Mouse (Mus musculus) kidney, postnatal 0 days (tissue): ENCODE measurements around the gene Serpina1b. TPM values are rescaled to one million over a fixed set of nuclear protein-coding genes. Genes with fewer than 3 reads are reported as not detected.
"Not testable (repeated sequence)": the region's sequence is repeated elsewhere in the genome, so short reads cannot be mapped to it uniquely, and the experiment has no call there.

ENCODE experiments used
- ATAC-seq: fragments of 200-750 bp; cut with Nextera tagmentation; replicated peaks from 2 replicates; pipeline ENCODE4 v1.8.0; 2017; ENCODE audit warnings: low read depth, moderate number of reproducible peaks, moderate TSS enrichment, moderate library complexity; ENCODE audit not compliant: low FRiP score
- DNase-seq: peaks from one replicate; pipeline ENCODE4 v3.0.0-alpha.2; 2016; ENCODE audit warnings: low spot score
- H3K27ac ChIP-seq: fragments of 300-500 bp; sonication (generic); 2 replicates; pipeline ENCODE4 v1.5.1; 2014; ENCODE audit warnings: mild to moderate bottlenecking
- H3K27me3 ChIP-seq: fragments of 300-500 bp; sonication (generic); 2 replicates; pipeline ENCODE4 v1.6.1; 2014; ENCODE audit warnings: low read length, mixed read lengths; ENCODE audit not compliant: insufficient read depth
- H3K36me3 ChIP-seq: fragments of 300-500 bp; sonication (generic); 2 replicates; pipeline ENCODE4 v1.6.1; 2014; ENCODE audit warnings: low read length, mixed read lengths; ENCODE audit not compliant: insufficient read depth
- H3K4me1 ChIP-seq: fragments of 300-500 bp; sonication (generic); replicated peaks from 2 replicates; pipeline ENCODE4 v1.6.1; 2014; ENCODE audit warnings: antibody characterized with exemption, low read length, mixed read lengths; ENCODE audit not compliant: insufficient read depth
- H3K4me2 ChIP-seq: fragments of 300-500 bp; sonication (generic); 2 replicates; pipeline ENCODE4 v1.6.1; 2014; ENCODE audit warnings: mild to moderate bottlenecking, low read length, moderate library complexity, mixed read lengths
- H3K4me3 ChIP-seq: fragments of 300-500 bp; sonication (generic); replicated peaks from 2 replicates; pipeline ENCODE4 v1.5.1; 2014; ENCODE audit warnings: low read depth, low read length
- H3K9ac ChIP-seq: fragments of 300-500 bp; sonication (generic); 2 replicates; pipeline ENCODE4 v1.6.1; 2014; ENCODE audit warnings: low read depth, low read length
- H3K9me3 ChIP-seq: fragments of 300-500 bp; sonication (generic); replicated peaks from 2 replicates; pipeline ENCODE4 v1.6.1; 2016; ENCODE audit warnings: low read length, inconsistent platforms, mixed read lengths
- CTCF ChIP-seq: IDR thresholded peaks from 2 replicates; pipeline ENCODE4 v1.5.1; 2016; ENCODE audit warnings: antibody characterized with exemption, low read depth, mild to moderate bottlenecking, moderate library complexity
- WGBS: fragments of 180-500 bp; shearing (Covaris S2); extraction: QIAGEN DNeasy Blood & Tissue Kit; methylation state at CpG from one replicate; pipeline ENCODE4 v1.1.7; 2014; 5-methylcytosine and 5-hydroxymethylcytosine counted together
- polyA plus RNA-seq: library from polyadenylated mRNA; unstranded; fragments of >200 nt; fragmentation: Nextera tagmentation; extraction: Ambion mirVana; gene quantifications from 2 replicates; pipeline ENCODE4 v1.2.1, GENCODE M21; 2015

Serpina1b gene
- polyA plus RNA-seq, 1 experiment from 2014 or later = 8.7 TPM

DNA sequence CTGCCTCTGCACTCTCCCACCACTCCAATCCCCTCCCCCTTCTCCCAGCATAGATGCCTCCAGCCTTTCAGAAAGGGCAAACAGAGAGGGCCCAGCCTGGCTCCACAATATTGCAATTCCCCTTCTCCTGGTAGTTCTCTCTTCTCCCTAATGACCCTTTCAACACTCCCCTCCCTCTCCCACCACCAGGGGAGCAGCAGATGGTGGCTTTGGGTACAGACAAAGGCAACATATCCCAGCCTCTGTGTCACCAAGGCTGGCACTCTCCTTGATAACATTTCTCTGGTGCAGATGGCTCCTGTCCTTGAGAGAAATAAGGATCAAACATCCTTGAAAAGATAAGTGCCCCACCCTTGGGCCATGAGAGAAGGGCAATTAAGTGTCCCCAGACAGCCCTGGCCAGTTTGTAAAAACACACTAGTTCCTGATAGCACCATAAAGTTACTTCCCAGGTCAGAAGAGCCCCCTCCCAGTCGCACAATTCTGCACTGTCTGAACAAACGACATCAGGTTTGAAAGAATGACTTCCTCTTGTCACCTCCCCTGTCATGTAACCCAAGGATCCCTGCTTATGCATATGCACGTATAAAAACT, 141.9 kb downstream of the Serpina1b start:
- Histone ChIP-seq H3K27me3 (no peaks in the 10 kb centered on the region), H3K4me1 (no peaks in the 10 kb centered on the region), H3K4me2 (no peak overlapping the region), H3K27ac (no peak overlapping the region), H3K36me3 (no peaks in the 10 kb centered on the region), H3K4me3 (no peak overlapping the region), H3K9ac (no peak overlapping the region), H3K9me3 (no peaks in the 10 kb centered on the region)
- ATAC-seq (no peak), DNase-seq (no peak)
- no peak for TF ChIP-seq CTCF
- 9% methylated on average over 3 of the region's 3 CpGs for WGBS

DNA sequence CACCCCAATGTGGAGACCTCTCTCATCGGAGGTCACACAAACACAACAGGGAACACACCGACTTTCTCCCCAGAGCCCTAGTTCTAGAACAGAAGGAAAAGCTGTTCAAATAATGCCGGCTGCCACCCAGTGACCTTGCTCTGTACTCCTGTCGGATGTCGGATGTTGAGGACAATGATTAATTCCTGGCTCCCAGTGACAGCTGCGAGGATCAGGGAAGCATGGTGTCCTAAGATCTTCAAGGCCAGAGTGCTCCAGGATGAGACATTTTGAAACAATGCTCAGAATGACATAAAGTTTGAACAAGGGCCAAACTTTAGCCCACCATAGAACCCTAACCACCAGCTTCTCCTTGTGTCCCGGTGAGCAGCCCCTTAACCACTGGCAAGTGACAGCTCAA, 143.2 kb downstream of the Serpina1b start:
- TF ChIP-seq CTCF = no peak
- no peak overlapping the region for H3K9ac ChIP-seq
- H3K27me3 ChIP-seq = no peaks in the 10 kb centered on the region
- H3K4me1 ChIP-seq = no peaks in the 10 kb centered on the region
- 33% methylated on average over 7 of the region's 7 CpGs for WGBS
- H3K4me2 ChIP-seq = no peak overlapping the region
- no peaks in the 10 kb centered on the region for H3K36me3 ChIP-seq
- H3K4me3 ChIP-seq = no peak overlapping the region
- H3K27ac ChIP-seq = no peak overlapping the region
- no peaks in the 10 kb centered on the region for H3K9me3 ChIP-seq
- ATAC-seq (no peak), DNase-seq (no peak)

DNA sequence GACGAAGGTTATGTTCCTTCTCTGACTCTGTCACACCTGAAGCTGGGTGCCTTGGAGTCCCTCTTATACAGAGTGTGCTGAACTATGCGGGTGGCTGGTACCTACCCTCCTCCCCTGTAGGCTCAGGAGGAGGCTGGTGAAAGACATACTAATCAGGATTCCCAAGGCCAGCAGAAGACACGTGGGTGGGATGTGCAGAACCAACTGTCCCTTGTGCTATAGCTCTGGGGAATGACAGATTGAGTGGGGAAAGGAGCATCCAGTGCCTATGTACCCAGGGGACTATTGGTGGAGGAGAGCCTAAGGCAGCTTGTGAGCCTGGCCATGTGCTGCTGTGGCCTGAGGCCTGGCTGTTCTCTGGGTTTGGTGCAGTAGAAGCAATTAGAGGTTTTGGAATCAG, 144.1 kb downstream of the Serpina1b start:
- no peak for TF ChIP-seq CTCF
- Histone ChIP-seq H3K27me3 (no peaks in the 10 kb centered on the region), H3K4me3 (no peak overlapping the region), H3K36me3 (no peaks in the 10 kb centered on the region), H3K27ac (no peak overlapping the region), H3K9me3 (no peaks in the 10 kb centered on the region), H3K4me1 (no peaks in the 10 kb centered on the region), H3K4me2 (no peak overlapping the region), H3K9ac (no peak overlapping the region)
- no peak for ATAC-seq
- 70% methylated on average over 3 of the region's 3 CpGs for WGBS
- DNase-seq = no peak

DNA sequence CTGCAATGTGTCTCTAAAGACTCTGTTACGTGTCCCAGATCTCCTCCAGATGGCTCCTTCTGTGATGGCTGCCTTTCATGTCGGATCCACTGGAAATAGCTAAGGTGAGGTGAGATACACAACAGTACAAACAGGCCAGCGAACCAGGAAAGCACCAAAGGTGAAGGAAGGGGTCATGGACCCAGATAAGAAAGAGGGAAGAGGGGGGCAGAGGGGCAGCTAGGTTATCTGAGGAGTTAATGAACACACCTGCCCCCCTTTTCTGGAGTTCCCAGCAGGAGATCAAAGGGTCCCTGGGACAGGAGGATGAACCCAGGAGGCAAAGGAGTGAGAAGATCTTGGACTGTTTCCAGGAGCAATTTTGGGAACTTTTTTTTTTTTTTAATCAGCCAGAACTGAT, 144.8 kb downstream of the Serpina1b start:
- TF ChIP-seq CTCF = no peak
- Histone ChIP-seq H3K27me3 (no peaks in the 10 kb centered on the region), H3K9ac (no peak overlapping the region), H3K27ac (no peak overlapping the region), H3K4me1 (no peaks in the 10 kb centered on the region), H3K36me3 (no peaks in the 10 kb centered on the region), H3K4me3 (no peak overlapping the region), H3K9me3 (no peaks in the 10 kb centered on the region), H3K4me2 (no peak overlapping the region)
- ATAC-seq = no peak
- 68% methylated on average over 3 of the region's 3 CpGs for WGBS
- no peak for DNase-seq

DNA sequence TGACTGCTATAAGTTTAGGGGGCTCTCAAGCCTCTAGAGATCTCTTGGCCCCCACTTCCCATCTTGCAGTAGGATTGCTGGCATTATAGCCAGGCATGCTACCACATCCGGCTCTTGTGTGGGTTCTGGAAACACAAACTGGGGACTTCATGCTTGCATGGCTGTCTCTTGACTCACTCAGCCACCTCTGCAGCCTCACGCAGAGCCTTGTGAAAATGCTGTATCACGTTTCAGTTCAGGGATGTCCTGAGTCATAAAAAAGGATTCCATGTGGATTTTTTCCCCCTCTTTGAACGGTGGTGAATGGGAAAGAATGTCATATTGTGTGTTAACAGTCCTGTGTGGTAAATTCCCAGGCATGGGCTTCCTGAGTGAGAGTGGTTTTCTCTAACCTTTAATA, 146.4 kb downstream of the Serpina1b start:
- Histone ChIP-seq H3K4me1 (no peaks in the 10 kb centered on the region), H3K27ac (no peak overlapping the region), H3K9ac (no peak overlapping the region), H3K9me3 (no peaks in the 10 kb centered on the region), H3K4me2 (no peak overlapping the region), H3K36me3 (no peaks in the 10 kb centered on the region), H3K4me3 (no peak overlapping the region), H3K27me3 (no peaks in the 10 kb centered on the region)
- DNase-seq = no peak
- no peak for ATAC-seq
- TF ChIP-seq CTCF = no peak
- 14% methylated on average over 4 of the region's 4 CpGs for WGBS

DNA sequence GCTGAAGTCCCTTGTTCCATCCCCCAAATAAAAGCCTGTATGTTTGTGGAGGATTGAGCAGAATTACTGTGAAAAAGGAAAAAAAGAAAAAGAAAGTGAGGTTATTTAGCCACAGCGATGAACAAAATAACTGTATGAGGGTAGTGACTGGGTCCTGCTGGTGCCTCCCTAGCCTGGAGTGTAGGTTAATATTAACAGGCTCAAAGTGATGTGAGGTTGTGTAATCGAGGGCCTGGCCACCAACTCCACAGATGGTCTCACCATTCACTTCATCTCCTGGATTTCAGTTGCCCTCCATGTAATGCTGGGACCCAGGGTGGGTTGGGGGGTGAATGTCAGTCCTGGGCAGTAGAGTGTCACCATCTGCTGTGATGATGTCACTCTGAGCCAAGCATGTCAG, 148.4 kb downstream of the Serpina1b start:
- no peaks in the 10 kb centered on the region for H3K4me1 ChIP-seq
- H3K9ac ChIP-seq = no peak overlapping the region
- no peaks in the 10 kb centered on the region for H3K36me3 ChIP-seq
- H3K27ac ChIP-seq = no peak overlapping the region
- WGBS = 67% methylated on average over 2 of the region's 2 CpGs
- no peak overlapping the region for H3K4me3 ChIP-seq
- no peaks in the 10 kb centered on the region for H3K9me3 ChIP-seq
- H3K4me2 ChIP-seq = no peak overlapping the region
- TF ChIP-seq CTCF = no peak
- DNase-seq = no peak
- H3K27me3 ChIP-seq = no peaks in the 10 kb centered on the region
- no peak for ATAC-seq

DNA sequence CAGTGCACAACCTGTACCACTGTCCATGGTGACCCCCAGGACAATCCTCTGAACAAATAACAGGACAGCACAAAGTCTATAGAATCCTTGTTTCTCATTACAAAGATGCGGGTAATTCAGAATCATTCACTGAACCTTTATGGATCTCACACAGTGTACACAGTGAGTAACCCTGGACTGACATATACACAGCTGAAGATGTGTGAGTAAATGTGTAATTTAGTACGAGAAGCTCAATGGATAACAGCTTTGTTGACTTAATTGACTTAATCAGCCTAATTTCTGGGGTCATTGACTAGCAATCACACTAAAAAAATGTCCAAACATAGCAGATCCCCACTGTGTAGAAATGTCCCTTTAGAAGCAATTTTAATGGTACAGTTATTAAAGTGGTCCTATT, 149.0 kb downstream of the Serpina1b start:
- no peaks in the 10 kb centered on the region for H3K36me3 ChIP-seq
- no peak for TF ChIP-seq CTCF
- no peaks in the 10 kb centered on the region for H3K27me3 ChIP-seq
- no peak overlapping the region for H3K27ac ChIP-seq
- no peaks in the 10 kb centered on the region for H3K4me1 ChIP-seq
- H3K9me3 ChIP-seq = no peaks in the 10 kb centered on the region
- WGBS = 69% methylated on average over 2 of the region's 2 CpGs
- no peak overlapping the region for H3K4me2 ChIP-seq
- no peak for ATAC-seq
- no peak overlapping the region for H3K9ac ChIP-seq
- no peak for DNase-seq
- H3K4me3 ChIP-seq = no peak overlapping the region

DNA sequence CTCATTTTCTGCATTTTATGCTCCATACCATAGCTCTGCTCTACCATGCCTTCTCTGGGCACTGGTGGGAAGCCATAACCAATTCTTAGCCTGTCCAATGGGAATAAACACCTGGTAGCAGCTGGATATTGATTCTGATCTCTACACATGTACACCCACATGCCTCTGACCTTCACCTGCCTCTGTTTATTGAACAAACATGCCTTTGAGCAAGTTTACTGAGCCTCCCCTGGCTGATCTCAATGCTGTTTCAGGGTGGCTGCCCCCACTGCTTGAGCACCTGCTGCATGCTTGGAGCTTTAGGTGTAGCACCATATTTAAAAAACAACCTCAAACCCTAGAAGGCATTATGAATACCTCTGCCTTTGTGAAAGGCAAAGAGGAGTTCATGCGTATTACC, 150.3 kb downstream of the Serpina1b start:
- not testable (repeated sequence) for H3K4me2 ChIP-seq, H3K4me3 ChIP-seq, H3K4me1 ChIP-seq, ATAC-seq, DNase-seq, H3K9ac ChIP-seq, H3K36me3 ChIP-seq, H3K9me3 ChIP-seq, H3K27me3 ChIP-seq, H3K27ac ChIP-seq
- 96% methylated on average over 1 of the region's 1 CpGs for WGBS
